In genomic region chr6:107614288-107614687, GRCm38 (mm10) we compare ENCODE assay signal across 17 mouse cellular contexts.
DNase-seq lines count a peak whose midpoint lies in the region; ATAC-seq and TF ChIP-seq lines count a peak whose summit lies in the region.
"Had no signal": no experiment of that assay in that cellular context is flagged by ENCODE, and none has a peak within 500 bp of the region (broad histone marks: within the 10 kb centered on the region; RNA-seq: fewer than 3 reads in every experiment).

No protein-coding gene starts in this region.

- no peak overlapping the region for H3K4me3 ChIP-seq in forebrain, embryonic 14.5 days (ENCODE audit: low read depth, low read length)
- no peak overlapping the region for H3K4me3 ChIP-seq in forebrain, embryonic 15.5 days
- H3K4me3 ChIP-seq in midbrain, embryonic 14.5 days (replicated peaks; ENCODE audit: low read depth, low read length), result no peak overlapping the region
- H3K4me3 ChIP-seq in midbrain, embryonic 11.5 days (ENCODE audit: low read depth, low read length), result no peak overlapping the region
- no peak overlapping the region for H3K4me3 ChIP-seq in thymus, adult 2 months (ENCODE audit: control insufficient read depth, insufficient read depth, low read length)
- H3K4me3 ChIP-seq: hindbrain, embryonic 10.5 days; liver, embryonic 15.5 days; midbrain, embryonic 12.5 days; myocyte had no signal

- no peaks in the 10 kb centered on the region for H3K9me3 ChIP-seq in forebrain, embryonic 14.5 days (replicated peaks; ENCODE audit: control insufficient read depth, low read length)
- H3K9me3 ChIP-seq in forebrain, embryonic 15.5 days, result no peaks in the 10 kb centered on the region
- no peaks in the 10 kb centered on the region for H3K9me3 ChIP-seq in midbrain, embryonic 14.5 days (ENCODE audit: control insufficient read depth, low read length)
- no peaks in the 10 kb centered on the region for H3K9me3 ChIP-seq in midbrain, embryonic 11.5 days (ENCODE audit: control insufficient read depth, low read length)
- H3K9me3 ChIP-seq: hindbrain, embryonic 10.5 days; liver, embryonic 15.5 days; midbrain, embryonic 12.5 days had no signal

- 0 out of 2 replicates have a peak, but pooled peaks cover 3% of the 10 kb centered on the region for H3K4me1 ChIP-seq in forebrain, embryonic 14.5 days (ENCODE audit: control insufficient read depth, insufficient read depth, low read length)
- H3K4me1 ChIP-seq in forebrain, embryonic 15.5 days, result no peaks in the 10 kb centered on the region
- H3K4me1 ChIP-seq in midbrain, embryonic 14.5 days (ENCODE audit: control insufficient read depth, insufficient read depth, low read length), result no peaks in the 10 kb centered on the region
- no peaks in the 10 kb centered on the region for H3K4me1 ChIP-seq in midbrain, embryonic 11.5 days (ENCODE audit: control insufficient read depth, insufficient read depth, low read length)
- H3K4me1 ChIP-seq in thymus, adult 2 months (replicated peaks; ENCODE audit: control insufficient read depth, insufficient read depth, low read length), result no peaks in the 10 kb centered on the region
- H3K4me1 ChIP-seq: hindbrain, embryonic 10.5 days; liver, embryonic 15.5 days; midbrain, embryonic 12.5 days had no signal

- TF ChIP-seq CTCF in thymus, adult 2 months (IDR thresholded peaks at IDR 0.05; ENCODE audit: borderline replicate concordance, control insufficient read depth, extremely low read depth, insufficient read depth, low read length, poor library complexity), result no peak

- no peaks in the 10 kb centered on the region for H3K36me3 ChIP-seq in forebrain, embryonic 14.5 days (ENCODE audit: control insufficient read depth, insufficient read depth, low read length)
- no peaks in the 10 kb centered on the region for H3K36me3 ChIP-seq in forebrain, embryonic 15.5 days
- H3K36me3 ChIP-seq in midbrain, embryonic 14.5 days (ENCODE audit: control insufficient read depth, insufficient read depth, low read length), result no peaks in the 10 kb centered on the region
- H3K36me3 ChIP-seq in midbrain, embryonic 11.5 days (ENCODE audit: control insufficient read depth, insufficient read depth, low read length), result no peaks in the 10 kb centered on the region
- no peaks in the 10 kb centered on the region for H3K36me3 ChIP-seq in thymus, adult 2 months (ENCODE audit: control insufficient read depth, insufficient read depth, low read length)
- H3K36me3 ChIP-seq: G1E; hindbrain, embryonic 10.5 days; liver, embryonic 15.5 days; midbrain, embryonic 12.5 days had no signal

- no peak overlapping the region for H3K9ac ChIP-seq in forebrain, embryonic 14.5 days (ENCODE audit: low read length)
- H3K9ac ChIP-seq in forebrain, embryonic 15.5 days (replicated peaks), result no peak overlapping the region
- no peak overlapping the region for H3K9ac ChIP-seq in midbrain, embryonic 14.5 days (replicated peaks; ENCODE audit: low read length)
- H3K9ac ChIP-seq in midbrain, embryonic 11.5 days (ENCODE audit: low read length), result no peak overlapping the region
- H3K9ac ChIP-seq: liver, embryonic 15.5 days; midbrain, embryonic 12.5 days had no signal

- 53% methylated on average over 1 of the region's 1 CpGs for WGBS in forebrain, embryonic 14.5 days
- WGBS in forebrain, embryonic 15.5 days, result 40% methylated on average over 1 of the region's 1 CpGs
- WGBS in midbrain, embryonic 14.5 days, result 68% methylated on average over 1 of the region's 1 CpGs
- 84% methylated on average over 1 of the region's 1 CpGs for WGBS in midbrain, embryonic 11.5 days
- 64% methylated on average over 1 of the region's 1 CpGs for WGBS in thymus, adult 2 months

- H3K27ac ChIP-seq in forebrain, embryonic 14.5 days (ENCODE audit: low read depth, low read length), result no peak overlapping the region
- H3K27ac ChIP-seq in forebrain, embryonic 15.5 days (replicated peaks), result no peak overlapping the region
- no peak overlapping the region for H3K27ac ChIP-seq in midbrain, embryonic 14.5 days (replicated peaks; ENCODE audit: low read depth, low read length)
- H3K27ac ChIP-seq in midbrain, embryonic 11.5 days (ENCODE audit: low read depth, low read length), result no peak overlapping the region
- no peak overlapping the region for H3K27ac ChIP-seq in thymus, adult 2 months (ENCODE audit: control insufficient read depth, insufficient read depth, low read length)
- H3K27ac ChIP-seq: hindbrain, embryonic 10.5 days; liver, embryonic 15.5 days; midbrain, embryonic 12.5 days; stomach, postnatal 0 days had no signal

- no peak overlapping the region for H3K4me2 ChIP-seq in forebrain, embryonic 14.5 days (ENCODE audit: low read length)
- no peak overlapping the region for H3K4me2 ChIP-seq in forebrain, embryonic 15.5 days (replicated peaks)
- no peak overlapping the region for H3K4me2 ChIP-seq in midbrain, embryonic 14.5 days (ENCODE audit: low read length)
- H3K4me2 ChIP-seq in midbrain, embryonic 11.5 days, result no peak overlapping the region
- H3K4me2 ChIP-seq: liver, embryonic 15.5 days; midbrain, embryonic 12.5 days had no signal

- ATAC-seq in forebrain, embryonic 14.5 days, result no peak
- ATAC-seq in forebrain, embryonic 15.5 days (replicated peaks), result no peak
- no peak for ATAC-seq in midbrain, embryonic 14.5 days (ENCODE audit: low FRiP score, low TSS enrichment)
- no peak for ATAC-seq in midbrain, embryonic 11.5 days (ENCODE audit: low FRiP score)

- TF ChIP-seq POLR2A in thymus, adult 2 months (IDR thresholded peaks at IDR 0.05; ENCODE audit: control insufficient read depth, extremely low read depth, insufficient read depth, low read length, poor library complexity), result no peak

- no peaks in the 10 kb centered on the region for H3K27me3 ChIP-seq in forebrain, embryonic 14.5 days (replicated peaks; ENCODE audit: control insufficient read depth, insufficient read depth, low read length)
- H3K27me3 ChIP-seq in forebrain, embryonic 15.5 days, result no peaks in the 10 kb centered on the region
- H3K27me3 ChIP-seq in midbrain, embryonic 14.5 days (ENCODE audit: control insufficient read depth, insufficient read depth, low read length), result no peaks in the 10 kb centered on the region
- H3K27me3 ChIP-seq in midbrain, embryonic 11.5 days (ENCODE audit: control insufficient read depth, insufficient read depth, low read length), result no peaks in the 10 kb centered on the region
- H3K27me3 ChIP-seq in thymus, adult 2 months (ENCODE audit: control insufficient read depth, insufficient read depth, low read length), result no peaks in the 10 kb centered on the region
- H3K27me3 ChIP-seq: liver, embryonic 15.5 days; midbrain, embryonic 12.5 days had no signal

- peak; percentile 37 for DNase-seq in forebrain, embryonic 14.5 days (ENCODE audit: low spot score)
- DNase-seq in midbrain, embryonic 14.5 days, result peak; percentile 22
- DNase-seq in midbrain, embryonic 11.5 days (ENCODE audit: low spot score, missing footprints), result no peak
- peak; percentile 8 for DNase-seq in cerebellum, adult 11 months
- DNase-seq in cerebellum, postnatal 10 days, result peak; percentile 78 to 81
- DNase-seq in thymus, adult 2 months, result no peak
- DNase-seq in kidney, adult 18-20 months, result no peak
- DNase-seq: kidney, postnatal 4 days; right cerebral cortex, postnatal 4 days; thymus, postnatal 14 days had no signal

Comparison
In these comparisons a context has a peak if more than half of its experiments do, and no peak if none do; other contexts are left out.
1. DNase-seq: peak in forebrain, embryonic 14.5 days (single experiment), midbrain, embryonic 14.5 days (single experiment), cerebellum, adult 11 months (single experiment) and cerebellum, postnatal 10 days (2 of 2); none in midbrain, embryonic 11.5 days (single experiment), thymus, adult 2 months (single experiment) and kidney, adult 18-20 months (single experiment).